Mouse (Mus musculus) heart, embryonic 12.5 days (tissue): ENCODE data around the gene Syt9. TPM values are rescaled to one million over a fixed set of nuclear protein-coding genes. Genes with fewer than 3 reads are reported as not detected.

Experiments used
- ATAC-seq: fragments of 200-750 bp; cut with Nextera tagmentation; 2 replicates; pipeline ENCODE4 v1.8.0; 2017; ENCODE audit warnings: moderate TSS enrichment, moderate library complexity; ENCODE audit not compliant: insufficient number of reproducible peaks, low FRiP score
- H3K27ac ChIP-seq: fragments of 300-500 bp; sonication (generic); 2 replicates; pipeline ENCODE4 v1.5.1; 2016; ENCODE audit warnings: mild to moderate bottlenecking, moderate library complexity; ENCODE audit not compliant: poor library complexity, severe bottlenecking
- H3K27me3 ChIP-seq: fragments of 300-500 bp; sonication (generic); replicated peaks from 2 replicates; pipeline ENCODE4 v1.6.1; 2016; ENCODE audit warnings: mild to moderate bottlenecking, moderate library complexity
- H3K36me3 ChIP-seq: fragments of 300-500 bp; sonication (generic); 2 replicates; pipeline ENCODE4 v1.6.1; 2016; ENCODE audit warnings: mild to moderate bottlenecking, moderate library complexity
- H3K4me1 ChIP-seq: fragments of 300-500 bp; sonication (generic); replicated peaks from 2 replicates; pipeline ENCODE4 v1.6.1; 2016; ENCODE audit warnings: mild to moderate bottlenecking
- H3K4me2 ChIP-seq: fragments of 300-500 bp; sonication (generic); 2 replicates; pipeline ENCODE4 v1.6.1; 2016; ENCODE audit warnings: mild to moderate bottlenecking, moderate library complexity
- H3K4me3 ChIP-seq: fragments of 300-500 bp; sonication (generic); 2 replicates; pipeline ENCODE4 v1.5.1; 2016; ENCODE audit warnings: mild to moderate bottlenecking
- H3K9ac ChIP-seq: fragments of 300-500 bp; sonication (generic); 2 replicates; pipeline ENCODE4 v1.6.1; 2016; ENCODE audit warnings: mild to moderate bottlenecking, moderate library complexity
- H3K9me3 ChIP-seq: fragments of 300-500 bp; sonication (generic); replicated peaks from 2 replicates; pipeline ENCODE4 v1.6.1; 2016; ENCODE audit warnings: mild to moderate bottlenecking, moderate library complexity
- WGBS: fragments of 180-500 bp; shearing (Covaris S2); methylation state at CpG from one replicate; pipeline ENCODE4 v1.1.7; 2016; 5-methylcytosine and 5-hydroxymethylcytosine counted together
- polyA plus RNA-seq: library from polyadenylated mRNA; unstranded; fragments of >200 nt; fragmentation: Nextera tagmentation; extraction: Ambion mirVana; gene quantifications from 2 replicates; pipeline ENCODE4 v1.2.1, GENCODE M21; 2016

Gene Syt9
- polyA plus RNA-seq, 1 experiment from 2014 or later, result 0.84 TPM

- Histone ChIP-seq H3K36me3 (no peaks in the 10 kb centered on the region), H3K27ac (no peak overlapping the region), H3K9ac (no peak overlapping the region), H3K27me3 (no peaks in the 10 kb centered on the region), H3K4me3 (peak overlapping the region; percentile 59; the same call in 1 of the 2 replicates), H3K4me1 (peaks cover 19% of the 10 kb centered on the region), H3K4me2 (peak overlapping the region; percentile 98), H3K9me3 (no peaks in the 10 kb centered on the region)
- 26% methylated on average over 7 of the region's 7 CpGs for WGBS
- ATAC-seq, result no peak
These were observed 223.4 kb downstream of the Syt9 start for GRCm38 (mm10) chr7:107593904-107594303.

- no peaks in the 10 kb centered on the region for H3K27me3 ChIP-seq
- peak overlapping the region; percentile 98 for H3K4me2 ChIP-seq
- H3K9ac ChIP-seq, result peak overlapping the region; percentile 70
- no peak overlapping the region for H3K27ac ChIP-seq
- peaks cover 19% of the 10 kb centered on the region for H3K4me1 ChIP-seq
- peak overlapping the region; percentile 59 for H3K4me3 ChIP-seq
- no peaks in the 10 kb centered on the region for H3K9me3 ChIP-seq
- H3K36me3 ChIP-seq, result no peaks in the 10 kb centered on the region
- under 1% methylated on average over 16 of the region's 16 CpGs for WGBS
- peak; percentile 67 for ATAC-seq
These were observed 223.9 kb downstream of the Syt9 start for GRCm38 (mm10) chr7:107594325-107594856.

DNA sequence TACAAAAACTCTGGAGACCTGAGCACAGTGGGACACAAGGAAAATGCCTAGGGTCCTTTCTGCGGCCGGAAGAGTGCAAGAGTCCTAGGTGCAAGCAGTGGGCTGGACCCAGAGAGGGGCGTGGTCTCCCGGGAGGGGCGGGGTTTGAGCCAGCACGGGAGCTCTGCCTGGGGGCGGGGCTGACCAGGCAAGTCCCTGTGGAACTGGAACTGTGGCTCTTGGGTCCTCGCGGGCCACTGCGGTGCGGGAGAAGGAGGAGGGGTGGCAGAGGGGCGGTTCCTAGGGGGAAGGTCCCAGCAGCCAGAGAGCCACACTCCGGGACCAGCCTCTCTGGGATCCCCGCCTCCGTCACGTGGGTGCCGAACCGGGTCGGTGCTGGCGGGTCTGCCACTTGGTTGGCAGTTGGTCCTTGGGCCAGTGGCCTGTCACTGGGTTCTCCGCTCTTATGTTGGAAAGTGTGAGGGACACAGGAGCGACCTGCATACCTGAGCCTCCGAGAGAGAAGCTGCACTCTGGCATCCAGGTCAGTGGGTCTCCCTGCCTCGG lies 224.4 kb downstream of the Syt9 start, which contains the start of gene Ppfibp2:
Gene Ppfibp2, plus strand, starts transcription at position 351 of the 546 bp plus-strand sequence.
- peak within 1 kb of the TSS; percentile 59 for H3K4me3 ChIP-seq
- peak; percentile 88 for ATAC-seq
- H3K27ac ChIP-seq, result no peak within 1 kb of the TSS

DNA sequence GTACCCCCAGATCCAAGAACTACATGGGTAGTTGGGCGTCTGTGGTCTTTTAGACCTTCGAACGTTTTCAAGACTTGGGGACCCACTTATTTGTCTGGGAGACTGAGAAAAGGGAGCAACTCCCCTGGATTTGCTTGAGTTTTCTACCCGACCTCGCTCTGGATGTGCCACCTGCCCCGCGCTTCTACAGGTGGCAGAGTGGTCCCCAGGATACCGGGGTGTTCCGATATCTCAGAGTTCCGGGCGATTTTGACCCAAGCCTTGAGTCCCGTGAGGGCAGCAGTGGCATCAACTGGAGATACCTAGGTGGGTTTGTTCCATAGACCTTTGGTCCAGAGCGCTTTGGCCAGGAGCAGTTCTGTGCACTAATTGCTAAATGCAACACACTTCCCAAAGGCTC lies 224.9 kb downstream of the Syt9 start:
- Histone ChIP-seq H3K4me3 (peak overlapping the region; percentile 59), H3K36me3 (no peaks in the 10 kb centered on the region), H3K27me3 (no peaks in the 10 kb centered on the region), H3K27ac (no peak overlapping the region), H3K9ac (no peak overlapping the region; the same call in 1 of the 2 replicates), H3K9me3 (no peaks in the 10 kb centered on the region), H3K4me2 (peak overlapping the region; percentile 98), H3K4me1 (peaks cover 19% of the 10 kb centered on the region)
- ATAC-seq, result no peak
- WGBS, result 12% methylated on average over 13 of the region's 13 CpGs

More for the DNA sequence above, 224.4 kb downstream of the Syt9 start, which contains the start of gene Ppfibp2:
- Histone ChIP-seq H3K4me2 (peak within 1 kb of the TSS; percentile 98), H3K9ac (peak within 1 kb of the TSS; percentile 70), H3K36me3 (no peaks in the 10 kb centered on the region), H3K27me3 (no peaks in the 10 kb centered on the region), H3K9me3 (no peaks in the 10 kb centered on the region), H3K4me1 (peaks cover 19% of the 10 kb centered on the region)
- WGBS, result under 1% methylated on average over 24 of the region's 24 CpGs

DNA sequence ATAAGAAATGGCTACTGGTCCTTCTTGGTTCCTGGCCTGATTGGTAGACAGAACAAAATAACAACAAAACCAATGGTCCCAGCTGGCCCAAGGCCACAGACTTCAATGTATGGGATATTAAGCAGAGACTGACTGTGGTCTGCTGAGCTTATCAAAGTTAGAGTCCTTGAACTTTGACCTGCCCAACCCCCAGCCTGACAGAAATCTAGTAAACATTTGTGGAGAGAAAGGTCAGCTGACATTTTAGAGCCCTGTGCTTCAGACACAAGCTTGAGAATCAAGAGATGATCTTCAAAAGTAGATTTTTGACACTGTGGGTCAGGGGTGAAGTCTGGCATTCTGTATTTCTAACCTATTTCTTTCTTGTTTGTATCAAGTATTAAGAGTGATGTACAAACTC lies 226.2 kb downstream of the Syt9 start:
- peaks cover 19% of the 10 kb centered on the region for H3K4me1 ChIP-seq
- no peak overlapping the region for H3K4me3 ChIP-seq
- H3K27ac ChIP-seq, result no peak overlapping the region
- H3K4me2 ChIP-seq, result no peak overlapping the region
- no peaks in the 10 kb centered on the region for H3K27me3 ChIP-seq
- H3K9ac ChIP-seq, result no peak overlapping the region
- no peaks in the 10 kb centered on the region for H3K36me3 ChIP-seq
- H3K9me3 ChIP-seq, result no peaks in the 10 kb centered on the region
- ATAC-seq, result no peak

- no peaks in the 10 kb centered on the region for H3K36me3 ChIP-seq
- ATAC-seq, result no peak
- H3K27ac ChIP-seq, result no peak overlapping the region
- H3K4me2 ChIP-seq, result no peak overlapping the region
- H3K9ac ChIP-seq, result no peak overlapping the region
- no peaks in the 10 kb centered on the region for H3K27me3 ChIP-seq
- H3K9me3 ChIP-seq, result no peaks in the 10 kb centered on the region
- H3K4me3 ChIP-seq, result no peak overlapping the region
- 63% methylated on average over 3 of the region's 3 CpGs for WGBS
- H3K4me1 ChIP-seq, result peaks cover 19% of the 10 kb centered on the region
These were observed 227.4 kb downstream of the Syt9 start for GRCm38 (mm10) chr7:107597956-107598355.

Other genes starting within 250 kb of the Syt9 start
- not detected in 2 replicates for gene Olfr715, start 239.6 kb upstream of the Syt9 start, polyA plus RNA-seq
- not detected in 2 replicates for gene Olfr716, start 232.4 kb upstream of the Syt9 start, polyA plus RNA-seq
- gene Nlrp14, start 203.7 kb upstream of the Syt9 start, polyA plus RNA-seq, result not detected in 2 replicates
- gene Rbmxl2, start 161.3 kb upstream of the Syt9 start, polyA plus RNA-seq, result not detected in 2 replicates
- 6.5 and 7.2 TPM in 2 replicates for gene Olfml1, start 196.7 kb downstream of the Syt9 start, polyA plus RNA-seq
- gene Ppfibp2, start 224.5 kb downstream of the Syt9 start, polyA plus RNA-seq, result 6.6 and 7.7 TPM in 2 replicates